Mouse (Mus musculus): ENCODE results near the gene Man2b1. TPM values are rescaled to one million over a fixed set of nuclear protein-coding genes. Genes with fewer than 3 reads are reported as not detected.
"Not testable (repeated sequence)": the region's sequence is repeated elsewhere in the genome, so short reads cannot be mapped to it uniquely, and the experiment has no call there.

The Man2b1 gene
- polyA plus RNA-seq, 2 experiments from 2014 or later, result 64.8 to 82.0 TPM

- no peak for ATAC-seq
Observed at GRCm38 (mm10) chr8:85123691-85124090, 40.6 kb downstream of the Man2b1 start.

- no peak for ATAC-seq
Observed at GRCm38 (mm10) chr8:85132335-85132734, 49.3 kb downstream of the Man2b1 start.

- not testable (repeated sequence) for ATAC-seq
Observed at GRCm38 (mm10) chr8:85135690-85136089, 52.6 kb downstream of the Man2b1 start.

- no peak for ATAC-seq
Observed at GRCm38 (mm10) chr8:85142516-85142915, 59.4 kb downstream of the Man2b1 start.

Other genes starting within 250 kb of the Man2b1 start
- 100 to 1,000 TPM; 125 to 131 TPM for gene Rad23a, start 242.6 kb upstream of the Man2b1 start, polyA plus RNA-seq (2017; shearing (Covaris generic))
- 100 to 1,000 TPM; 269 to 303 TPM for gene Calr, start 236.3 kb upstream of the Man2b1 start, polyA plus RNA-seq (2017; shearing (Covaris generic))
- 10 to 100 TPM; 45.8 to 58.4 TPM for gene Farsa, start 226.3 kb upstream of the Man2b1 start, polyA plus RNA-seq (2017; shearing (Covaris generic))
- 10 to 100 TPM in 1 of 2 experiments, 1 to 10 TPM in 1; 8.2 to 15.0 TPM for gene Syce2, start 211.2 kb upstream of the Man2b1 start, polyA plus RNA-seq (2017; shearing (Covaris generic))
- 10 to 100 TPM; 11.3 to 15.1 TPM for gene Gcdh, start 189.3 kb upstream of the Man2b1 start, polyA plus RNA-seq (2017; shearing (Covaris generic))
- 1 to 10 TPM in 1 of 2 experiments, not detected in 1; 1.1 TPM for gene Klf1, start 181.3 kb upstream of the Man2b1 start, polyA plus RNA-seq (2017; shearing (Covaris generic))
- gene Dnase2a, start 174.7 kb upstream of the Man2b1 start, polyA plus RNA-seq (2017; shearing (Covaris generic)), result 10 to 100 TPM; 15.1 to 18.1 TPM
- gene Mast1, start 145.9 kb upstream of the Man2b1 start, polyA plus RNA-seq (2017; shearing (Covaris generic)), result 1 to 10 TPM in 1 of 2 experiments, under 1 TPM in 1; 0.64 to 1.0 TPM
- gene Rtbdn, start 136.3 kb upstream of the Man2b1 start, polyA plus RNA-seq (2017; shearing (Covaris generic)), result not detected
- gene Gm49661, start 113.8 kb upstream of the Man2b1 start, polyA plus RNA-seq (2017; shearing (Covaris generic)), result not detected
- 100 to 1,000 TPM; 246 to 312 TPM for gene Prdx2, start 113.7 kb upstream of the Man2b1 start, polyA plus RNA-seq (2017; shearing (Covaris generic))
- gene Rnaseh2a, start 113.5 kb upstream of the Man2b1 start, polyA plus RNA-seq (2017; shearing (Covaris generic)), result 10 to 100 TPM; 68.9 to 91.0 TPM
- gene Junb, start 104.6 kb upstream of the Man2b1 start, polyA plus RNA-seq (2017; shearing (Covaris generic)), result 10 to 100 TPM; 28.9 to 30.5 TPM
- gene Hook2, start 92.7 kb upstream of the Man2b1 start, polyA plus RNA-seq (2017; shearing (Covaris generic)), result 1 to 10 TPM; 2.6 to 3.0 TPM
- not detected for gene Best2, start 68.7 kb upstream of the Man2b1 start, polyA plus RNA-seq (2017; shearing (Covaris generic))
- gene Asna1, start 58.0 kb upstream of the Man2b1 start, polyA plus RNA-seq (2017; shearing (Covaris generic)), result 10 to 100 TPM; 55.6 to 98.1 TPM
- gene Trir, start 56.4 kb upstream of the Man2b1 start, polyA plus RNA-seq (2017; shearing (Covaris generic)), result 10 to 100 TPM; 26.8 to 30.5 TPM
- gene Tnpo2, start 46.4 kb upstream of the Man2b1 start, polyA plus RNA-seq (2017; shearing (Covaris generic)), result 10 to 100 TPM in 1 of 2 experiments, 1 to 10 TPM in 1; 9.2 to 19.4 TPM
- gene Fbxw9, start 23.2 kb upstream of the Man2b1 start, polyA plus RNA-seq (2017; shearing (Covaris generic)), result 1 to 10 TPM; 2.8 to 3.1 TPM
- not detected for gene Gm5741, start 15.3 kb upstream of the Man2b1 start, polyA plus RNA-seq (2017; shearing (Covaris generic))
- gene Dhps, start 11.5 kb upstream of the Man2b1 start, polyA plus RNA-seq (2017; shearing (Covaris generic)), result 10 to 100 TPM; 28.3 to 29.8 TPM
- 100 to 1,000 TPM; 132 to 134 TPM for gene Wdr83os, start 2.5 kb upstream of the Man2b1 start, polyA plus RNA-seq (2017; shearing (Covaris generic))
- gene Wdr83, start 2.0 kb upstream of the Man2b1 start, polyA plus RNA-seq (2017; shearing (Covaris generic)), result 10 to 100 TPM; 33.1 to 46.7 TPM
- gene Zfp791, start 39.8 kb downstream of the Man2b1 start, polyA plus RNA-seq (2017; shearing (Covaris generic)), result not detected
- gene Cks1brt, start 68.7 kb downstream of the Man2b1 start, polyA plus RNA-seq (2017; shearing (Covaris generic)), result under 1 TPM in 1 of 2 experiments, not detected in 1; 0.20 TPM
- not detected for gene Olfr371, start 142.7 kb downstream of the Man2b1 start, polyA plus RNA-seq (2017; shearing (Covaris generic))
- gene Orc6, start 216.4 kb downstream of the Man2b1 start, polyA plus RNA-seq (2017; shearing (Covaris generic)), result 10 to 100 TPM; 46.3 to 53.2 TPM
- 100 to 1,000 TPM; 101 to 109 TPM for gene Vps35, start 216.5 kb downstream of the Man2b1 start, polyA plus RNA-seq (2017; shearing (Covaris generic))

Measured in activated CD4-positive, CD25-positive, alpha-beta regulatory T cell, adult 4 months (primary cell).